Mouse (Mus musculus) mouse trophoblast stem cell (cell line): ENCODE data around the gene Galnt6.
"Not testable (repeated sequence)": the region's sequence is repeated elsewhere in the genome, so short reads cannot be mapped to it uniquely, and the experiment has no call there.

Experiments used
- in situ Hi-C, 2 experiments: fragments of 300-500 bp; cut with MseI, MboI; formaldehyde crosslinking; loops; 2 replicates in 1 of 2; 3 replicates in 1 of 2; pipeline ENCODE4 v1.15.1; 2025

Gene Galnt6

GRCm38 (mm10) chr15:100729281-100729985 lies at the start of gene Galnt6:
Gene Galnt6 (minus strand): TSS chr15:100729376.
- in situ Hi-C loops, result no loop called here

- in situ Hi-C loops, result no loop called here
These were observed 48.1 kb upstream of the Galnt6 start for GRCm38 (mm10) chr15:100777020-100778016.

DNA sequence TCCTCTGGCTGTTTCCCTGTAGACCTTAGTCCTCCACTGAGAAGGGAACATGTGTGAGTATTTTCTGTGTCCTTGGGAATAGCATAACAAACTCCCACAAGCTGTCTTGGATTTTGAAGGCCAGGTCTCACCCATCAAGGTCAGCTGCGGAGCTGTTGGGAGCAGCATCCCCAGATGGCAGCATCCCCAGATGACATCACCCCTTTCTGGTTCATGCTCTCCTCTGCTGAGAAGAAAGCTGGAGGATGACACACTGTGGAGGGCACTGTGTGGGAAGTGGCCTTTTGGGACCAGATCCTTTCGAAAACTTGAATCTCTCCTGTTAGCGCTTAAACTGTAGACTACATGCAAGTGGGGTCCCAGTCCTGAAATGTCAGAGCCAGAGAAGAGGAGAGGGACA lies 47.2 kb upstream of the Galnt6 start:
- in situ Hi-C loops, result no loop called here

DNA sequence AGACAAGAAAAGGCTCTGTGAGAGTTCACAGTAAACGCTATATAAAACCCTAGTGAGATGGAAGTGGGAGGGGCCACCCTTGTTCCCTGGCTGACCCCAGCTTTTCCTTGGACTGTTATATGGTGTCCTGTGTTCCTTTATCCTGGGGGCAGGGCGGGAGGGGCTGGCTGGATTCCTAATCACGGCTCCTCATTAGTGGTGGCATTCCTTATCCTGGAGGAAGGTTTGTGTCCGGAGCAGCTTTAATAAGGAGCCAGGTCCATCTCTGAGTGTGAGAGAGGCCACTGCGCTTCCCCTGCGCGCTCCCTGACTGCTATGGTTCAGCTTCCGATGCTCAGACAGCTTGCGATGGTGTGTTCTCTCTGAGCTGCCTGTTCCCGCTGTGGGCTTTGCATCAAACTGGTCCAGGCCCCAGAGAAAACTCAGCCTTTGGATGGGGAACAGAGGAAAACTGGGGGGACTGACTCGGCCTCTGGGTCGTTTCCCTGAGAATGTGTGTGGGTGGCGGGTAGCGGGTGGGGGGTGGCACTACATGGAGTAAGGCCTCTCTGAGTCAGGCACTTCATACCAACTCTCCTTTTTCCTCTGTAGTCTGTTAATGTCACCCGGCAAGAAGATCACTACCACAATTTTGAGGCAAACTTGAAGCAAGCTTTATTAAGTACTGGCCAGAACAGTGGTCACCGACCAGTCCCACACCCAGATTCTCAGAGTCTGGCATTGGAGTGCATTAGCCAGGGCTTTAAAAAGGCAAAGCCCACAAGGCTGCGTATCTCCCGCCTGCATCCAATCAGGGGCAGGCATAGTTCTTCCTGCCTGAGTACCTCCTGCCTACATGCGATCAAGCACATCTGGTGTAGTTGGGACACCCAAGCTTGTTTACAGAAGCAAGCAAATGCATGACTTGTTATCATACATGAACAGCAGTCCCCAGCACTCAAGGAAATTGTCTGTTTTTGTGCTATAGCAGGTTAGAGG lies 46.3 kb upstream of the Galnt6 start:
- in situ Hi-C loops, result no loop called here

DNA sequence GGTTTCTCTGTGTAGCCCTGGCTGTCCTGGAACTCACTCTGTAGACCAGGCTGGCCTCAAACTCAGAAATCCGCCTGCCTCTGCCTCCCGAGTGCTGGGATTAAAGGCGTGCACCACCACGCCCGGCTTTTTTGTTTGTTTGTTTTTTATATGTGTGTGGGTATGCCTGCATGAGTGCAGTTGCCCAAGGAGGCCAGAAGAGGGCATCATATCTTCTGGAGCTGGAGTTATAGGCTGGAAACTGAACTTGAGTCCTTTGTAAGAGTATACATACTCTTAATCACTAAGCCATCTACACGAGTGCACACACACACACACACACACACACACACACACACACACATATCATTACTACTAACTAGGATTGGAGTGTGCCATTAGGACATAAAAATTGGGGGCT lies 44.7 kb upstream of the Galnt6 start:
- in situ Hi-C loops, result not testable (repeated sequence)

- in situ Hi-C loops, result no loop called here
These were observed 43.5 kb upstream of the Galnt6 start for GRCm38 (mm10) chr15:100772685-100773084.

DNA sequence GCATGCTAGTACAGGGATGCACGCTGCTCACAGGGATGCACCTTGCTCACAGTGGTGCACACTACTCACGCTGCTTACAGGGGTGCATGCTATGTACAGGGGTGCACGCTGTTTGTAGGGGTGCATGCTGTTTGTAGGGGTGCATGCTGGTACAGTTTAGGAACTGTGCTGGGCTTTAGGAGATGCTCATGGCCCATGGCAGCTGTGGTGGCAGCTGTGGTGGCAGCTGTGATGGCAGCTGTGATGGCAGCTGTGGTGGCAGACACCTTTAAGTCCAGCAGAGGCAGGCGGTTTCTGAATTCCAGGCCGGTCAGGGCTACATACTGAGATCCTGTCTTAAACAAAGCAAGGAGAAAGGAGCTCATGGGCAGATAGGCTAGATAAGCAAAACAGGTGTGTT lies 41.2 kb upstream of the Galnt6 start:
- in situ Hi-C loops, result no loop called here

GRCm38 (mm10) chr15:100769023-100769422 lies 39.8 kb upstream of the Galnt6 start:
- in situ Hi-C loops, result not testable (repeated sequence)

DNA sequence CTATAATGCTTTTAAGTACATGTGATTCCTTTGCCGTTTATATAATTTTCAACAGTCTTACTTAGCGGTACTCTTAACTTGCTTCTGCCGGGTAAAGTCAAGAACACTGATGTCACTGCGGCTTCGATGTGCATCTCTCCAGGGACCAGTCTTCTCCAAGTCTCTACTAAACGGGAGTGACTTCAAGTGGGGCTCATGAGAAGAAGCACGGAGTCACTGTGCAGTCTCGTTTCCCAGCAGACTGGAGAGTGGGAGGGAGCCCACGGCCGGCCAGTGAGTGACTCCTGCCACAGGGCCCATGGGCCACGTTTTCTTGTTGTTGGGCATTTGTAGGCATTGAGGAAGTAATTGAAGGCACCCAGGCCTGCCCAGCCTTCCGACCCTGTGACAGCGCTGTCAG lies 38.7 kb upstream of the Galnt6 start:
- in situ Hi-C loops, result no loop called here

- in situ Hi-C loops, result no loop called here
These were observed 37.6 kb upstream of the Galnt6 start for GRCm38 (mm10) chr15:100766826-100767225.

DNA sequence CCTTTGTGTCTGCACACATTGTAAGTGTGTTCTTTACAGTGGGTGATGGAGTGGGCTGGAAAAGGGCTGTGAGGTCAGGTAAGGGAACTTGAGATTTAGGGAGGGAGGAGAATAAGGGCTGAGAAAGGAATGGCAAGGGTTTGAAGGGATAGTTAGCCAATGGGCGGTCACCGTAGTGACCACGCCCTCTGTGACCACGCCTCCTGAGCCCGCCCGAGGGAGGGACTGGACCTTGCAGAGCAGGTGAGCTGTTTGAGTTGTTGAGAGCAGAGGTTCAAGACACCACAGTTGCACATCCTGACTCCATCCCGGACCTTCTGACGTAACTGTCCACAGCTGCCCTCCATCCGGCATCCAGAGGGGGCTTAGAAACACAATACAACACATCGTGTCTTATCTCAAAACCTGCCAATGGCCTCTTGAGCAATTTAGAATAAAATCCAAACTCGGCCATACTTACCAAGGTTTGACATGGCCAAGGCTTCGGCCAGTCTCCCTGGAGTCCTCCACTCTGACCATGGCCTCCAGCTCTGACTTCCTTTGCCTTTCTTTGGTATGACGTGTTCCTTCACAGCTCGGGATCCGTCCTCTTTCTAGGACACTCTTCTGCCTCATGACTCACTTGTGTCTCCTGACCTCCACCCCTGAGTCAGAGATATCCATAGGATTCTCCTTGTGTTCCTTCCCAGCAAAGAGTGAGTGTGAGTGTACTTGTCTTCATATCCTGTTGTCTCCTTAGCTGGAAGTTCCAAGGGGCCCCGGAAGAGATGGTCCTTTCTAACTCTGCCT lies 35.2 kb upstream of the Galnt6 start:
- in situ Hi-C loops, result no loop called here

DNA sequence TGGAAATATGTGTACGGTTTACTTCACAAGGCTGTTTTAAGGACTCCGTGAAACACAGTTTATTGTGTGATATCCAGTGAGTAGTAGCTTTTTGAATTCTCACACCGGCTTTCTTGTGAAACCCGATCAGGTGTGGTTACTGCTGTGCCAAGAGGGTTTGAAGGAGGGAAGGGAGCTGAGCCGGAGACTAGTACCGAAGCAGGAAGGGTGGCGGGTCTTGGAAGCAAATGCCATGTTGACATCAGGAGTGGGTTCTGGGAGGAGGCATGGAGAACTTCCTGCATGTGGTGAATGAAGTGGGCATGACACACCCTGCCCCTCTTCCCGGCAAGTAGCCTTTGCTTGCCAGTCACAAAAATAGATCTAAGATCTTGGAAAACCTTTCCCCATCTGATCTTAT lies 33.5 kb upstream of the Galnt6 start:
- in situ Hi-C loops, result no loop called here

DNA sequence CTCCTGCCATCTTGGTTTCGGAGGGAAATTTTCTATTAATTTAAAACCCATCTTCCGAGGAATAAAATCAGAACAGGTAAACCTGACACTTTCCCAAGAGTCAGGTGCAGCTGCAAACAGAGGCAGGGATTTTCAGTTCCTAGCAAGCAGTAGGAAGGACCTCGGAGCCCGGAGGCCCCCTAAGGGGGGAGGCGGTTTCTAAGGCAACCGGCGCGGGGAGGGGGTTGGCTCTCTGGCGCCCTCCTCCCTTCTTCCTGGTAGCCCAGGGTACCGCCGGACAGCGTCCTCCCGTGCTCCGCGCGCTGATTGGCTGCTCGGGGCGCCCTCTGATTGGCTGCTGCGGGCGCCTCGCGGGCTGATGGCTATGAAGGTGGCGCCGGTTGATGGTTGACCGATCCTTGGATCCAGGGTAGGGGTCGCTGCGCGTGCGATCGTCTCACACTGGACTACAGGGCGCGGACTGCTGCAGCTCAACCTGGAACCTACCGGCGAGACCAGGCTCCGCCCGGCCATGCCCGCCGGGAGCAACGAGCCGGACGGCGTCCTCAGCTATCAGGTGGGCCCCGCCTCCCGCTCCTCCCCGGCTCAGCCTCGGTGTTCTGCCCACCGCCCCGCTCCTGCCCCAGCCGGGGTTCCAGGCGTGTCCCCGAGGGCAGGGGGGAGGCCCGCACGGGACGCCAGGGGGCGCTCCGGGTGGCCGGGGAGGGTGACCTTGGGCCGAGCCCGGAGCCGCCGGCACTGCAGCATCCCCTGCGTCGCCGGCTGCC lies 32.4 kb upstream of the Galnt6 start, which contains the start of gene Slc4a8:
TSS of gene Slc4a8 (plus strand) at position 329 of the 767 bp plus-strand sequence.
- in situ Hi-C loops, result no loop called here

- in situ Hi-C loops, result no loop called here
These were observed 31.9 kb upstream of the Galnt6 start for GRCm38 (mm10) chr15:100761036-100761418.

GRCm38 (mm10) chr15:100759286-100759685 lies 30.1 kb upstream of the Galnt6 start:
- in situ Hi-C loops, result no loop called here

DNA sequence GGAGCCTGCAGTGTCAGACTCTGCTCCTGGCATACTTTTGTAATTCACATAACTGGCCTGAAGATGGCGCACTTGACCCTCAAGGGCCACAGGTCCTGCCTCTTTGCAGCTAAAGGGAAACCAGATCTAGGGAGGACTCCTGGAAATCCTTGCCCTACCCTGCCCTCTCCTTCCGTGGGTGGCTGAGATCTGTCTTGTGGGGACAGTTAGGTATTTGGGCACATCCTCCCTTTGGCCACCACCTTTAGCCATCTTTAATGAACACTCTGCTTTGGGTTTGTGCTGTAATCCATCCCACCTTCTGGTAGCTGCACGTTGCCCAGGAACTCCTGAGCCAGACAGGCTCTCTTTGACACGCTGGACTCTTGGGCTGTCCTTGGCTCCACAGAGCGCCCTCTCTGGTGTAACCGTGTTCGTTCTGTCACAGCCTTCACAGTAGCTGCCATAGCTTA lies 28.4 kb upstream of the Galnt6 start:
- in situ Hi-C loops, result no loop called here

- in situ Hi-C loops, result no loop called here
These were observed 26.9 kb upstream of the Galnt6 start for GRCm38 (mm10) chr15:100755881-100756624.

- in situ Hi-C loops, result no loop called here
These were observed 26.3 kb upstream of the Galnt6 start for GRCm38 (mm10) chr15:100755498-100755859.
